22 mouse cellular contexts compared by ENCODE assay signal in the genomic region with DNA sequence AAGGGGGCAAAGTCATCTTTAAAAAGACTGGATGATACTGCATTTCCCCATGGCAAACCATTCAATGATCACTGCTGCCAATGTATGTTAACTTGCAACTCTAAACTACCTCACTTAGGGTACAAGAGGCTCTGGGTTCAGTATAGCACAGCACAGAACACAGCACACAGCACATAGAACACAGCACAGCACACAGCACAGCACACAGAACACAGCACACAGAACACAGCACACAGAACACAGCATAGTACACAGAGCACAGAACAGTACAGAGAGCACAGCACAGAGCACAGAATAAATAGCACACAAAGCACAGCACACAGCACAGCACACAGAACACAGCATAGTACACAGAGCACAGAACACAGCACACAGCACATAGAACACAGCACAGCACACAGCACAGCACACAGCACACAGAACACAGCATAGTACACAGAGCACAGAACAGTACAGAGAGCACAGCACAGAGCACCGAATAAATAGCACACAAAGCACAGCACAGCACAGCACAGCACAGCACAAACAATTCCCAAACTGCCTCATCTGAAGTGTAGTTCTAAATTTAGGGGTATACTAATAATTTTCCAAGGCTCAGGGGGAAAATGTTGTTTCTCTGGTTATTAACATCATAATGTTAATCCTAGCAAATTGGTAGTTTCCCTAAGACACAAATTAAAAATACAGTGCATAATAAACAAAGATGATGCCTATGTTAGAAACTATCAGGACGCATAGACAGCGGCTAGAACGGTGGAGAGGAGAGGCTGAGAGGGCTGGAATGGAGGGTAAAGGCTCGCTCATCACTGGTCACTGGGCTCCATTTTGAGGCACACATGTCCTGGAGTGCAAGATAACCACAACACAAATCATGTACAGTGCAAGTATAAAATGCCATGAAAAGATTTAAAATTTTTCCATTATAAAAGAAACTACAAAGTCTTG. TPM values are rescaled to one million over a fixed set of nuclear protein-coding genes. Genes with fewer than 3 reads are reported as not detected.
A peak's percentile ranks its signal among the peaks of the same experiment; 100 is the strongest.
DNase-seq lines count a peak whose midpoint lies in the region; ATAC-seq and TF ChIP-seq lines count a peak whose summit lies in the region.
"Had no signal": no experiment of that assay in that cellular context is flagged by ENCODE, and none has a peak within 500 bp of the region (broad histone marks: within the 10 kb centered on the region; RNA-seq: fewer than 3 reads in every experiment).

No protein-coding gene starts in this region.

- no peaks in the 10 kb centered on the region for H3K27me3 ChIP-seq in forebrain, embryonic 14.5 days (replicated peaks; ENCODE audit: control insufficient read depth, insufficient read depth, low read length)
- H3K27me3 ChIP-seq in forebrain, postnatal 0 days (ENCODE audit: insufficient read depth, low read length) = no peaks in the 10 kb centered on the region
- H3K27me3 ChIP-seq in liver, embryonic 16.5 days (ENCODE audit: control insufficient read depth, insufficient read depth, low read depth, low read length) = no peaks in the 10 kb centered on the region
- H3K27me3 ChIP-seq in liver, embryonic 12.5 days (replicated peaks) = no peaks in the 10 kb centered on the region
- no peaks in the 10 kb centered on the region for H3K27me3 ChIP-seq in forebrain, embryonic 15.5 days
- no peaks in the 10 kb centered on the region for H3K27me3 ChIP-seq in neural tube, embryonic 14.5 days (ENCODE audit: control insufficient read depth, insufficient read depth, low read length)
- H3K27me3 ChIP-seq: CH12.LX; heart, embryonic 12.5 days; limb, embryonic 13.5 days; liver, embryonic 15.5 days had no signal

- no peak overlapping the region for H3K4me2 ChIP-seq in forebrain, embryonic 14.5 days (ENCODE audit: low read length)
- no peak overlapping the region for H3K4me2 ChIP-seq in forebrain, postnatal 0 days (ENCODE audit: low read depth)
- H3K4me2 ChIP-seq in liver, embryonic 16.5 days (ENCODE audit: low read depth, low read length) = no peak overlapping the region
- no peak overlapping the region for H3K4me2 ChIP-seq in liver, embryonic 12.5 days
- H3K4me2 ChIP-seq in forebrain, embryonic 15.5 days (replicated peaks) = no peak overlapping the region
- no peak overlapping the region for H3K4me2 ChIP-seq in neural tube, embryonic 14.5 days (ENCODE audit: low read depth, low read length)
- H3K4me2 ChIP-seq: heart, embryonic 12.5 days; limb, embryonic 13.5 days; liver, embryonic 15.5 days had no signal

- peaks cover 23% of the 10 kb centered on the region for H3K36me3 ChIP-seq in forebrain, embryonic 14.5 days (ENCODE audit: control insufficient read depth, insufficient read depth, low read length)
- H3K36me3 ChIP-seq in forebrain, postnatal 0 days (ENCODE audit: insufficient read depth) = peaks cover 19% of the 10 kb centered on the region
- H3K36me3 ChIP-seq in liver, embryonic 16.5 days (ENCODE audit: control insufficient read depth, insufficient read depth) = peaks cover 8% of the 10 kb centered on the region; the same call in 1 of the 2 replicates
- H3K36me3 ChIP-seq in liver, embryonic 12.5 days = peaks cover 31% of the 10 kb centered on the region
- H3K36me3 ChIP-seq in forebrain, embryonic 15.5 days = peaks cover 19% of the 10 kb centered on the region
- H3K36me3 ChIP-seq in neural tube, embryonic 14.5 days (ENCODE audit: control insufficient read depth, insufficient read depth, low read length) = peaks cover 13% of the 10 kb centered on the region

- no peak overlapping the region for H3K27ac ChIP-seq in forebrain, embryonic 14.5 days (ENCODE audit: low read depth, low read length)
- H3K27ac ChIP-seq in forebrain, postnatal 0 days (ENCODE audit: low read depth, low read length) = no peak overlapping the region
- H3K27ac ChIP-seq in liver, embryonic 16.5 days (ENCODE audit: low read length) = no peak overlapping the region
- H3K27ac ChIP-seq in liver, embryonic 12.5 days = no peak overlapping the region
- H3K27ac ChIP-seq in forebrain, embryonic 15.5 days (replicated peaks) = peak overlapping the region; percentile 19; the same call in 1 of the 2 replicates
- peak overlapping the region; percentile 39; the same call in 1 of the 2 replicates for H3K27ac ChIP-seq in neural tube, embryonic 14.5 days (ENCODE audit: low read depth, low read length)
- H3K27ac ChIP-seq: limb, embryonic 13.5 days; liver, embryonic 15.5 days had no signal

- H3K4me1 ChIP-seq in forebrain, embryonic 14.5 days (ENCODE audit: control insufficient read depth, insufficient read depth, low read length) = no peaks in the 10 kb centered on the region
- no peaks in the 10 kb centered on the region for H3K4me1 ChIP-seq in forebrain, postnatal 0 days (ENCODE audit: insufficient read depth)
- H3K4me1 ChIP-seq in liver, embryonic 16.5 days (ENCODE audit: control insufficient read depth, low read depth, low read length) = no peaks in the 10 kb centered on the region
- H3K4me1 ChIP-seq in liver, embryonic 12.5 days = peaks cover 17% of the 10 kb centered on the region
- peaks cover 28% of the 10 kb centered on the region for H3K4me1 ChIP-seq in forebrain, embryonic 15.5 days
- H3K4me1 ChIP-seq in neural tube, embryonic 14.5 days (ENCODE audit: control insufficient read depth, insufficient read depth, low read length) = peaks cover 11% of the 10 kb centered on the region; the same call in 1 of the 2 replicates
- H3K4me1 ChIP-seq: limb, embryonic 13.5 days had no signal

- 89% methylated on average over 5 of the region's 5 CpGs for WGBS in forebrain, embryonic 14.5 days
- 88% methylated on average over 5 of the region's 5 CpGs for WGBS in forebrain, postnatal 0 days
- 82% methylated on average over 5 of the region's 5 CpGs for WGBS in liver, embryonic 16.5 days (ENCODE audit: insufficient replicate concordance)
- 85% methylated on average over 5 of the region's 5 CpGs for WGBS in liver, embryonic 12.5 days (ENCODE audit: insufficient replicate concordance)
- 89% methylated on average over 5 of the region's 5 CpGs for WGBS in forebrain, embryonic 15.5 days
- WGBS in neural tube, embryonic 14.5 days = 76% methylated on average over 5 of the region's 5 CpGs

- no peaks in the 10 kb centered on the region for H3K9me3 ChIP-seq in forebrain, embryonic 14.5 days (replicated peaks; ENCODE audit: control insufficient read depth, low read length)
- no peaks in the 10 kb centered on the region for H3K9me3 ChIP-seq in forebrain, postnatal 0 days (ENCODE audit: low read length)
- no peaks in the 10 kb centered on the region for H3K9me3 ChIP-seq in liver, embryonic 16.5 days (replicated peaks; ENCODE audit: control insufficient read depth, low read length)
- H3K9me3 ChIP-seq in liver, embryonic 12.5 days (replicated peaks) = no peaks in the 10 kb centered on the region
- no peaks in the 10 kb centered on the region for H3K9me3 ChIP-seq in forebrain, embryonic 15.5 days
- H3K9me3 ChIP-seq in neural tube, embryonic 14.5 days (ENCODE audit: control insufficient read depth, low read length) = no peaks in the 10 kb centered on the region
- H3K9me3 ChIP-seq: heart, embryonic 12.5 days; limb, embryonic 13.5 days; liver, embryonic 15.5 days had no signal

- TF ChIP-seq CTCF in forebrain, postnatal 0 days (IDR thresholded peaks at IDR 0.05; ENCODE audit: low read depth) = no peak

- ATAC-seq in forebrain, embryonic 14.5 days = 0 out of 2 replicates have a peak, but pooled peaks have one; percentile 26
- ATAC-seq in forebrain, postnatal 0 days = no peak; the same call in 1 of the 2 replicates
- 0 out of 2 replicates have a peak, but pooled peaks have one; percentile 19 for ATAC-seq in liver, embryonic 16.5 days (ENCODE audit: low read depth)
- ATAC-seq in liver, embryonic 12.5 days = no peak
- ATAC-seq in forebrain, embryonic 15.5 days (replicated peaks) = 0 out of 2 replicates have a peak, but pooled peaks have one; percentile 23
- peak; percentile 80; the same call in 1 of the 2 replicates for ATAC-seq in neural tube, embryonic 14.5 days (ENCODE audit: low read depth)
- ATAC-seq: inflammation-experienced regulatory T-cells, adult 6 months had no signal

- DNase-seq in forebrain, embryonic 14.5 days (ENCODE audit: low spot score) = no peak
- DNase-seq in forebrain, postnatal 0 days = no peak
- DNase-seq in layer of hippocampus, postnatal 36 days = no peak
- DNase-seq: adrenal gland, postnatal 14 days; cerebellum, postnatal 14 days; gastrocnemius, postnatal 36 days; heart, postnatal 14 days; kidney, adult 2 months; kidney, postnatal 10 days; lung, postnatal 14 days; right cerebral cortex, postnatal 25 days; thymus, postnatal 4 days had no signal

- H3K4me3 ChIP-seq in forebrain, embryonic 14.5 days (ENCODE audit: low read depth, low read length) = no peak overlapping the region
- no peak overlapping the region for H3K4me3 ChIP-seq in forebrain, postnatal 0 days (ENCODE audit: low read depth, low read length)
- no peak overlapping the region for H3K4me3 ChIP-seq in liver, embryonic 16.5 days (ENCODE audit: low read depth, low read length)
- H3K4me3 ChIP-seq in liver, embryonic 12.5 days = no peak overlapping the region
- no peak overlapping the region for H3K4me3 ChIP-seq in forebrain, embryonic 15.5 days
- H3K4me3 ChIP-seq in neural tube, embryonic 14.5 days (ENCODE audit: low read depth, low read length) = no peak overlapping the region
- H3K4me3 ChIP-seq: erythroblast, embryonic 14.5 days; heart, embryonic 12.5 days; limb, embryonic 13.5 days; liver, embryonic 15.5 days had no signal

- no peak overlapping the region for H3K9ac ChIP-seq in forebrain, embryonic 14.5 days (ENCODE audit: low read length)
- no peak overlapping the region for H3K9ac ChIP-seq in forebrain, postnatal 0 days
- H3K9ac ChIP-seq in liver, embryonic 16.5 days (ENCODE audit: low read depth, low read length) = no peak overlapping the region
- H3K9ac ChIP-seq in liver, embryonic 12.5 days = no peak overlapping the region
- no peak overlapping the region for H3K9ac ChIP-seq in forebrain, embryonic 15.5 days (replicated peaks)
- no peak overlapping the region for H3K9ac ChIP-seq in neural tube, embryonic 14.5 days (replicated peaks; ENCODE audit: low read depth, low read length)
- H3K9ac ChIP-seq: heart, embryonic 12.5 days; limb, embryonic 13.5 days; liver, embryonic 15.5 days had no signal

RNA-seq across cellular contexts. Expression of a gene that starts 9.1 kb away (rescaled TPM):
- 30.5 and 31.7 TPM in 2 replicates for polyA plus RNA-seq in forebrain, embryonic 14.5 days (2014; fragmentation: Nextera tagmentation; extraction: Ambion mirVana)
- 31.9 and 33.9 TPM in 2 replicates for total RNA-seq in forebrain, postnatal 0 days (2014; rRNA removed)
- polyA plus RNA-seq in forebrain, postnatal 0 days (2015; fragmentation: Nextera tagmentation; extraction: Ambion mirVana) = 13.8 and 17.4 TPM in 2 replicates
- 4.1 and 5.1 TPM in 2 replicates for polyA plus RNA-seq in liver, embryonic 16.5 days (2015; fragmentation: Nextera tagmentation; extraction: Ambion mirVana)
- 11.5 and 12.7 TPM in 2 replicates for polyA plus RNA-seq in liver, embryonic 12.5 days (2016; fragmentation: Nextera tagmentation; extraction: Ambion mirVana)
- 30.2 and 36.0 TPM in 2 replicates for polyA plus RNA-seq in forebrain, embryonic 15.5 days (2015; fragmentation: Nextera tagmentation; extraction: Ambion mirVana)
- 40.4 and 42.3 TPM in 2 replicates for polyA plus RNA-seq in neural tube, embryonic 14.5 days (2014; fragmentation: Nextera tagmentation; extraction: Ambion mirVana)
- 10 to 100 TPM; 48.5 to 51.2 TPM for total RNA-seq in layer of hippocampus, postnatal 36 days (2021)

RNA-seq across cellular contexts. Expression of a gene that starts 49.8 kb away (rescaled TPM):
- 72.1 and 73.3 TPM in 2 replicates for polyA plus RNA-seq in forebrain, embryonic 14.5 days (2014; fragmentation: Nextera tagmentation; extraction: Ambion mirVana)
- 55.5 and 62.5 TPM in 2 replicates for total RNA-seq in forebrain, postnatal 0 days (2014; rRNA removed)
- 76.1 and 87.2 TPM in 2 replicates for polyA plus RNA-seq in forebrain, postnatal 0 days (2015; fragmentation: Nextera tagmentation; extraction: Ambion mirVana)
- polyA plus RNA-seq in liver, embryonic 16.5 days (2015; fragmentation: Nextera tagmentation; extraction: Ambion mirVana) = 72.2 and 75.1 TPM in 2 replicates
- 105 and 110 TPM in 2 replicates for polyA plus RNA-seq in liver, embryonic 12.5 days (2016; fragmentation: Nextera tagmentation; extraction: Ambion mirVana)
- polyA plus RNA-seq in forebrain, embryonic 15.5 days (2015; fragmentation: Nextera tagmentation; extraction: Ambion mirVana) = 57.7 and 59.5 TPM in 2 replicates
- polyA plus RNA-seq in neural tube, embryonic 14.5 days (2014; fragmentation: Nextera tagmentation; extraction: Ambion mirVana) = 96.7 and 101 TPM in 2 replicates
- 10 to 100 TPM; 72.5 to 82.4 TPM for total RNA-seq in layer of hippocampus, postnatal 36 days (2021)

Comparison
In these comparisons a context has a peak if more than half of its experiments do, and no peak if none do; other contexts are left out.
1. ATAC-seq: peak in forebrain, embryonic 14.5 days (single experiment), liver, embryonic 16.5 days (single experiment), forebrain, embryonic 15.5 days (single experiment) and neural tube, embryonic 14.5 days (single experiment); none in forebrain, postnatal 0 days (single experiment) and liver, embryonic 12.5 days (single experiment).
2. H3K27ac ChIP-seq: peak in forebrain, embryonic 15.5 days (single experiment) and neural tube, embryonic 14.5 days (single experiment); none in forebrain, embryonic 14.5 days (single experiment), forebrain, postnatal 0 days (single experiment), liver, embryonic 16.5 days (single experiment) and liver, embryonic 12.5 days (single experiment).